Mouse (Mus musculus): ENCODE data around the gene Srebf2. TPM values are rescaled to one million over a fixed set of nuclear protein-coding genes. Genes with fewer than 3 reads are reported as not detected.

Gene Srebf2
- total RNA-seq, 2 experiments from 2014 or later, result 79.0 to 84.5 TPM

DNA sequence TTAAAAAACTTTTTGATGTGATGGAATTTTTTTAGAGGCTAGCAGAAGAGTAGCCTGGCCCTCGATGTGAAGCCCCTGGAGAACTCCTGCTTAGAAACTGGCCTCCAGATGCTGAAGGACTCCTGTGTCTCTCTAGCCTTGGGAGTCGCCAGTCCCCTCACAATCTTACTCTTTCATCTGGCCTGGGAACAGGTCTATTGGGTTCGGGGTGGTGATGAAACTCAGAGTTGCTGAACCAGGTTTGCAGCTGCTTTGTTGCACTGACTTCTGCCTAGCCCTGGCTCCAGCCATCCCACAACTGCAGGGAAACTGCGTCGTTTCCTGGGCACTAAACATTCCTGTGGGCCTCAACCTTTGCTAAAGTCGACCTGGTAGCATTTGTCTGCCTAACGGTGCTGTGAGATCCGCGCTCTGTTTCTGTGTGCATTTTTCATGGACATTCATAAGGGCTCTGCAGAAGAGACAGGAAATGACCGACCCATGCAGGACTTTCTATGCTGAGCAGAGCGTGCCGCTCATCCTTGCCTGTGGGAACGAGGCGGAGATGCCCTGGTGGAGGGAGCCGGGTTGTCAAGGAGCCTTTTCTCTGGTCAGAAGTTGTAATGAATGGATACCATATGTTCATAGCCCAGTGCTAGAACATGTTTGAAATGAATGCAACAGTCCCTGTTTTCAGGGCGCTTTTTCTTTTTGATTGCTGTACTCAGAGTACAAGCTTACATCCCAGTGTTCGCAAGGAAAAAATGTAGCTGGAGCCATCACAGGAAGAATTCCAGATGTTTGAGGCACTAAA is 11.5 kb downstream of the Srebf2 start:
- DNase-seq, result no peak

- no peak for DNase-seq
Measured at GRCm38 (mm10) chr15:82159471-82159870, 12.5 kb downstream of the Srebf2 start.

GRCm38 (mm10) chr15:82160731-82161640 is 14.0 kb downstream of the Srebf2 start:
- DNase-seq, result no peak

DNA sequence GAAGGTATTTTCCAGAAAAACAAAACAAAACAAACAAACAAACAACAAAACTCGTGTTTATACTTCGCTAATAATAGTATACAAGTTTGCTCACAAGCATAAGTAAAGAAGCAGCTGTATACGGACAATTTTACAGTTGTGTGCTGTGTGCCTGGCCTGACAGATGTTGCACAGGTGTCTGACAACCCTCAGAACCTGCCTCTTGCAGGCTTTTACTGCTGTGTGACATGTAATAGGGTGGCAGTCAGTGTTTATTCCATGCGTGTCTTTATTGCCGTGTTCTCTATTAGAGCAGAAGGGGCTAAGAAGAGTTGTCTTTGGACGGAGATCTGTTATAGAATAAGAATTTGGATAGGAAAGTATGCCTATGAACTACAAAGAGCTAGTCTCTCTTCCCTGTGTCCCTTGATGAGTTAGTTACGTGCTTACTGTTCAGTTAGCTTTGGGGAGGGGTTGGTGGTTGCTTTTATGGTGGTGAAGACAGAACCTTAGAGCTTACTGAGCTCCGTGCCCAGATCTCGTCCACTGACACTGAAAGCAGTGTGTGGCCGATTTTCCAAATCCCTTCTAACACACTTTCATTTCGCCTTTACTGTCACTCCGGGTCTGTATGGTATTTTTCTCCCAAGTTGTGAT is 15.1 kb downstream of the Srebf2 start:
- DNase-seq, result no peak

DNA sequence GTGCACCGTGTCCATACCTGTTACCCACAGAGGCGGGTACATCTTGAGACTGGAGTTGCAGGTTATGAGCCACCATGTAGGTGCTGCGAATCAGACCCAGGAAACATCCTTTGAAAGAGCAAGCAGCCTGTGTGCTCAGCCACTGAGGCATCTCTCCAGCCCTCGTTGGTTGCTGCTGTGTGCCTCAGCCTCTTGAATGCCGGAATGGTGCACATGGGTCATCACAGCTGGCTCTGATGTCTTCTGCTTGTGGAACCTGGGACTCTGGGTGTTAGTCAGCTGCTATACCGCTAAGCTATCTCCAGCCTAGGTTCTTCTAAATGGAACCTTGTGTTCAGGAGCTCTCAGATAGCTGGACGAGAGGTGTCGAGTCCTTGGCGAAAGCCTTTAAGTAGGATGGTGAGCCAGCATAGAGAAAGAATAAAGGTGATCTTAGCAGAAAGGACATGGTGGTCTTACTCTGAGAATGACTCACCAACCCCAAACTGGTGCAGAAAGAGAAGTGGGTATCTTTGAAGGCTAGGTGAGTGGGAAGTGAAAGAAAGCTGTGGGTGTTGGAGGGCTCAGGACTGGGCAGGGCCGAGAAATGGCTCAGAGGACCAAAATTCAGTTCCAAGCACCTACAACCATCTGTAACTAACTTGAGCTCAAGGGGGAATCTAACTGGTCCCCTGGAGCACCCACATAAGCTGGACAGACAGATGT is 16.5 kb downstream of the Srebf2 start:
- DNase-seq, result no peak

GRCm38 (mm10) chr15:82164061-82164399 is 17.0 kb downstream of the Srebf2 start:
- DNase-seq, result no peak

DNA sequence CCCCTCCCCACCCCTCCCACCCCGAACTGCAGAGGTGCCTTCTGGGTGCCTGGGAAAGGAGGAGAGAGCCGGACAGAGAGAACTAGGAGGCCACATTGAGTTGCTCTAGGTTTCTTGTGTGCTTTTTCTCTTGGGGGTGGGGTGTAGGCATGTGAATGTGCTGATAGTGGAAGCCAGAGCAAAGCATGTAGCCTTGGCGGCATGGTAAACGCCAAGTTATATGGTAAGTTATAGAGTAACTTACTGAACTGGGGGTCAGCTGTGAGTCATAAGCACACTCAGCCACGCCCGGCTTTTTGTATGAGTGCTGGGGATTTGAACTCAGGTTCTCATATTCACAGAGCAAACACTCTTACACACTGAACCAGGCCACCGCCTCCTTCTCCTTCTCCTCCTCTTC is 17.5 kb downstream of the Srebf2 start:
- no peak for DNase-seq

GRCm38 (mm10) chr15:82165332-82166239 is 18.6 kb downstream of the Srebf2 start:
- peak; percentile 91 for DNase-seq

- no peak for DNase-seq
Measured at GRCm38 (mm10) chr15:82166240-82167100, 19.5 kb downstream of the Srebf2 start.

- no peak for DNase-seq
Measured at GRCm38 (mm10) chr15:82167201-82168168, 20.5 kb downstream of the Srebf2 start.

DNA sequence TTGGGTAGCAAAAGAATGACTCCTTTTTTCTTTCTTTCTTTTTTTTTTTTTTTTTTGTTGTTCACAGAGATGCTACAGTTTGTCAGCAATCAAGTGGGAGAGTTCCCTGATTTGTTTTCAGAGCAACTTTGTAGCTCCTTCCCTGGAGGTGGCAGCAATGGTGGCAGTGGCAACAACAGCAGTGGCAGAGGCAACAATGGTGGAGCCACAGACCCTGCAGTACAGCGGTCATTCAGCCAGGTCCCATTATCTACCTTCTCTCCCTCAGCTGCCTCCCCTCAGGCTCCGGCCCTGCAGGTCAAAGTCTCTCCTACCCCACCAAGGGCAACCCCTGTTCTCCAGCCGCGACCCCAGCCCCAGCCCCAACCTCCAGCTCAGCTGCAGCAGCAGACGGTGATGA is 22.7 kb downstream of the Srebf2 start:
- DNase-seq, result no peak

DNA sequence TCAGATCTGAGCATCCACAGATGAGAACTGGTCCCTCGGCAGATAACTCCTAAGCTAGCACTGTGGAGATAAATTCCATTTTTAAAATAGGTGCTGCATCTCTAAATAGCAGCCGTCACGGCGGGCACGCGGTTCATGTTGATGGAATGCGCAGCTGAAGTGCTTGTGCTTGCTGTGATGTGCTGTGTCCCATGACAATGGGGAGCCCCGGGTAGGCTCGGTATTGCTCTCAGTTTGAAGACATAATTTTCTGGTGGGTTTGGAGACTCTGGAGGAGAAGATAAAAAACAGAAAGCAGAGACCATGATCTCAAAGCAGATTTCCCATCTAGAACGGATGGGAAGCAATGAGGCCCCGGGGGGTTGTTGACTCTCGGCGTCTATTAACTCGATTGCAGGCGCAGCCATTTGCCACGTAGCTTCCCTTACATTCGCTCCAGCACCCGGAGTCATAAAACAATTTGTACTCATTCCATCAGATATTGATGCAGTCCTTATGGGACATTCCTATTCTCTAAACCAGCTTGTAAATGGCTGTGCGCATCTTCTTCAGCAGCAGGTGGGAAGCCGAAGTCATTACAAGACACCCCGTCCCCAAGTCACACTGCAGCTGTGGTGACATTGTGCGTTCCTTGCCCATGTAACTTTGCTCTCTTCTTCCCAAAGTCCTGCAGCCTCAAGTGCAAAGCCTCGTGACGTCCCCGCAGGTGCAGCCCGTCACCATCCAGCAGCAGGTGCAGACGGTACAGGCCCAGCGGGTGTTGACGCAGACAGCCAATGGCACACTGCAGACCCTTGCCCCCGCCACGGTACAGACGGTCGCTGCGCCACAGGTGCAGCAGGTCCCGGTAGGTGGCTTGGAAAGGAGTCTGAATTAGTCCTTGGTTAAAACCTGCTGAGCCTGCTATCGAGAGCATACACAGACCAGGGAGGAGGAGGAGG is 23.7 kb downstream of the Srebf2 start:
- DNase-seq, result no peak

DNA sequence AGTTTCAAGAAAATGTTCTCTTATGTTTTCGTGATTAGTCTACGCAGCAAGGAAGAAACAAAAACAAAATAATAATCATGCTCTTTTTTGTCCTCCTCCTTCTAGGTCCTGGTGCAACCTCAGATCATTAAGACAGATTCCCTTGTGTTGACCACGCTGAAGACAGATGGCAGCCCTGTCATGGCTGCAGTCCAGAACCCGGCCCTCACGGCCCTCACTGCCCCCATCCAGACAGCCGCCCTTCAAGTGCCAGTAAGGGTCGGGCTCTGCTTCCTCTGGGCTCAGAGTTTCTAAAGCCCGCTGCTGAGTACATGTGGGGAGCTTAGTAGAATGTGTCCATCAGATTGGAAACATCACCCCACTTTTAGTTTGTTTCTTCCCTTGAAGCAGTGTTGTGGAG is 25.7 kb downstream of the Srebf2 start:
- DNase-seq, result no peak

DNA sequence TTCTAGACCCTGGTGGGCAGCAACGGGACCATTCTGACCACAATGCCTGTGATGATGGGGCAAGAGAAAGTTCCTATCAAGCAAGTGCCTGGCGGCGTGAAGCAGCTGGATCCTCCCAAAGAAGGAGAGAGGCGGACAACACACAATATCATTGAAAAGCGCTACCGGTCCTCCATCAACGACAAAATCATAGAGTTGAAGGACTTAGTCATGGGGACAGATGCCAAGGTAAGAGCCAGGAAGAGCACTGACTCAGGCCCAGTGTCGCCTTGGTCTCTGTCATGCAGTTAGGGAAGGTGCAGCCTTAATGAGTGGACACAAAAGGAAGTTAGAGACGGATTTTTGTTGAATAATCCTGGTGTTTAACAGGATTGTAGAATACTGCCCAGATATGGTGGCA is 28.1 kb downstream of the Srebf2 start:
- DNase-seq, result no peak

- DNase-seq, result no peak
Measured at GRCm38 (mm10) chr15:82177743-82178290, 30.8 kb downstream of the Srebf2 start.

DNA sequence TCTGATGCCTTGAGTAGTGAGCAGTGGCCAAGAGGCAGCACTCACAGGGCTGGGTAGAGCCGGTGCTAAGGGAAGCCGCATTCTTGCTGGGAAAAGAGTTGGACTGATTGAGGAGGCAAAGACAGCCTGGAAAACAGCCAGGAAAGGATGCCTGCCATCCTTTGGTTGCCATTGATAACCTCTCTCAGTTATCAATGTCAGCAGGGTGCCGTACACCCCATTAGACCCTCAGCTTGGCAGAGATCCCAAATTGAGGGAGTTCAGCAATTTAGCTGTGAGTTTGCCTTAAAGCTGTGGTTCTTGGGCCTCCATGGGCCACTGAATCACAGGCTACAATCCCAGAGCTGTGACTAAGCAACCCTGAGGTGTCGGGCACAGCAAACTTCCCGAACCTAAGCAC is 34.1 kb downstream of the Srebf2 start:
- no peak for DNase-seq

GRCm38 (mm10) chr15:82182311-82182710 is 35.3 kb downstream of the Srebf2 start:
- DNase-seq, result no peak

- DNase-seq, result no peak
Measured at GRCm38 (mm10) chr15:82183596-82183995, 36.6 kb downstream of the Srebf2 start.
